ENCODE assay signal across 17 mouse cellular contexts in the genomic region with DNA sequence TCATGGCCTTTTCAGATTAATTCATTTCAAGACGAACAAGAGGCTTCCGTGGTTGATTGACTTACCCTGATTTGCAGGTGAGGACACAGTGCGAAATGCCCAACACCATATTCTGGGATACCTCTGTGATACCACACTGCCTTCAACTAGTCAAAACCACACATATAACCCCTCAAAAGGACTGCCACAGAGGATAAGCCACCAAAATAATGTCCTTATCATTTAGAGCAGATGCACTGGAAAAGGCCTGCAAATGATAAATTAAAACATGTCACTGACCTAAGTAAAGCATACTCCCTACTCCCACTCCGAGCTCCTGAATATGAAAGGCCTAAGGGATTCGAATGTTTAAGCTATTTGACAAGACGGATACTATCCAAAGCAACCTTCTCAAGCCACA.
"Had no signal": no experiment of that assay in that cellular context is flagged by ENCODE, and none has a peak within 500 bp of the region (broad histone marks: within the 10 kb centered on the region; RNA-seq: fewer than 3 reads in every experiment).

No protein-coding gene starts in this region.

- DNase-seq: kidney, adult 8-10 months; kidney, postnatal 25 days; layer of hippocampus, adult 9-11 months; layer of hippocampus, postnatal 36 days; lung, adult 2 months; lung, postnatal 36 days; retina, postnatal 1 day; right cerebral cortex, postnatal 4 days; spleen, adult 18-20 months; thymus, adult 18-20 months; thymus, postnatal 14 days had no signal

- H3K36me3 ChIP-seq: limb, embryonic 10.5 days; neural tube, embryonic 13.5 days had no signal

- H3K4me2 ChIP-seq: midbrain, embryonic 11.5 days; neural tube, embryonic 13.5 days had no signal

- H3K27me3 ChIP-seq: neural tube, embryonic 13.5 days had no signal

- ATAC-seq: intestine, postnatal 0 days; lung, postnatal 0 days; midbrain, embryonic 16.5 days had no signal

- H3K9ac ChIP-seq: neural tube, embryonic 13.5 days had no signal

- H3K27ac ChIP-seq: limb, embryonic 10.5 days; neural tube, embryonic 13.5 days had no signal

- H3K9me3 ChIP-seq: limb, embryonic 10.5 days; neural tube, embryonic 13.5 days had no signal

- H3K4me3 ChIP-seq: limb, embryonic 10.5 days; neural tube, embryonic 13.5 days had no signal

- H3K4me1 ChIP-seq: limb, embryonic 10.5 days; neural tube, embryonic 13.5 days had no signal
